Mouse (Mus musculus): ENCODE results near the gene Nup214.

DNA sequence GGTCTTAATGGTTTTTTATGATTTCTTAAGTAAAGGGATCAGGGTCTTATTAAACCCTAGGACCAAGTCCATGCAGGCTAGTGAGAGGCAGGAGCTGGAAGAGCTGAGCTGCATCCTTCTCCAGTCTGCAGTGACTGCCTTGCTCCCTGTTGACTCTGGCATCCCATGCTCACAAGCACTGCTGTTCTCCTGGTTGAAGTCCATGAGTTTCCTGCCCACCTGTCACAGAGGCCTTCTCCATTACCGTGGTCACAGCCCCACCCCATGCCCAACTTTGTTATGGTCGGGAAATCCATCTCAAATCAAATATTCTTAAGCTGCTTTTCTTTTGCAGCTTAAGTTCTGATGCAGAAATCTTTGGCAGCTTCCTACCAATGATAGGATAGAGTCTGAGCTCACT, 66.9 kb downstream of the Nup214 start:
- no peak for TF ChIP-seq CTCF (IDR thresholded peaks at IDR 0.05; ENCODE audit: low read depth, low read length)
- no peak for TF ChIP-seq GATA2 (IDR thresholded peaks at IDR 0.05; ENCODE audit: borderline replicate concordance, low read depth, low read length)
- TF ChIP-seq POLR2AphosphoS5 (IDR thresholded peaks at IDR 0.05; ENCODE audit: insufficient replicate concordance, low read depth, low read length): no peak
- no peak for TF ChIP-seq GATA1 (IDR thresholded peaks at IDR 0.05; ENCODE audit: borderline replicate concordance, low read length)
- TF ChIP-seq TAL1 (conservative IDR thresholded peaks at IDR 0.05; ENCODE audit: low read depth, low read length): no peak
